Mouse (Mus musculus): Measurements from ENCODE around the gene Gorasp2.

DNA sequence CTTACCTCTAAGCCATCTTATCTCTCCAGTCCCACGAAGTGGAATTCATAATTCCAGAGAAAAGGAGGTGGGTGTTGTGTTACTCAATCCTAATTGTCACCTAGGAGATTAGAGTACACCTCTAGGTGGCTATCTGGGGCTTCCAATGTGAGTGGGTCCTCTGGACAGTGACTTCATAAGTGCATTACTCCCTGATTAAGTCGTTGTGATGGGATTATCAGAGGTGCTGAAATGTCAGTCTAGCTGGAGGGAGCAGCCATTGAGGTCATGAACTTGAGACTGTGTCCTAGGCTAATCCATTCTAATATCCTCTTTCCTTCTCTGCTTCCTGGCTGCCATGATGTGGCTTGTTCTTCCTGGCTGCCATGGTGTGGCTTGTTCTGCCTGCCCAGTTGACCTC, 8.5 kb downstream of the Gorasp2 start:
- TF ChIP-seq CTCF (IDR thresholded peaks at IDR 0.05; ENCODE audit: low read depth, low read length) (no peak), POLR2A (IDR thresholded peaks at IDR 0.05; ENCODE audit: insufficient read depth, low read length) (no peak)

All from ES-Bruce4 (cell line).